Mouse (Mus musculus) kidney, embryonic 14.5 days (tissue): ENCODE results near the gene Ifna1. TPM values are rescaled to one million over a fixed set of nuclear protein-coding genes. Genes with fewer than 3 reads are reported as not detected.
"Not testable (repeated sequence)": the region's sequence is repeated elsewhere in the genome, so short reads cannot be mapped to it uniquely, and the experiment has no call there.

ENCODE experiments used
- ATAC-seq: fragments of 200-750 bp; cut with Nextera tagmentation; 2 replicates; pipeline ENCODE4 v1.8.0; 2017; ENCODE audit warnings: moderate number of reproducible peaks, mild to moderate bottlenecking, moderate TSS enrichment, moderate library complexity; ENCODE audit not compliant: low FRiP score, low TSS enrichment
- H3K27ac ChIP-seq: fragments of 300-500 bp; sonication (generic); 2 replicates; pipeline ENCODE4 v1.5.1; 2014; ENCODE audit warnings: low read depth, mild to moderate bottlenecking, low read length, moderate library complexity, mixed read lengths
- H3K27me3 ChIP-seq: fragments of 300-500 bp; sonication (generic); 2 replicates; pipeline ENCODE4 v1.6.1; 2014; ENCODE audit warnings: mild to moderate bottlenecking, low read length; ENCODE audit not compliant: control insufficient read depth, insufficient read depth
- H3K36me3 ChIP-seq: fragments of 300-500 bp; sonication (generic); 2 replicates; pipeline ENCODE4 v1.6.1; 2014; ENCODE audit warnings: low read length, mixed read lengths; ENCODE audit not compliant: control insufficient read depth, insufficient read depth
- H3K4me1 ChIP-seq: fragments of 300-500 bp; sonication (generic); 2 replicates; pipeline ENCODE4 v1.6.1; 2014; ENCODE audit warnings: low read length, mixed read lengths; ENCODE audit not compliant: control insufficient read depth, insufficient read depth
- H3K4me2 ChIP-seq: fragments of 300-500 bp; sonication (generic); replicated peaks from 2 replicates; pipeline ENCODE4 v1.6.1; 2014; ENCODE audit warnings: low read depth, mild to moderate bottlenecking, low read length
- H3K4me3 ChIP-seq: fragments of 300-500 bp; sonication (generic); 2 replicates; pipeline ENCODE4 v1.5.1; 2014; ENCODE audit warnings: mild to moderate bottlenecking, low read length
- H3K9ac ChIP-seq: fragments of 300-500 bp; sonication (generic); 2 replicates; pipeline ENCODE4 v1.6.1; 2014; ENCODE audit warnings: low read depth, mild to moderate bottlenecking, low read length, moderate library complexity
- H3K9me3 ChIP-seq: fragments of 300-500 bp; sonication (generic); 2 replicates; pipeline ENCODE4 v1.6.1; 2016; ENCODE audit warnings: low read length; ENCODE audit not compliant: control insufficient read depth
- WGBS: fragments of 180-500 bp; shearing (Covaris S2); extraction: QIAGEN DNeasy Blood & Tissue Kit; methylation state at CpG from one replicate; pipeline ENCODE4 v1.1.7; 2014; 5-methylcytosine and 5-hydroxymethylcytosine counted together
- polyA plus RNA-seq: library from polyadenylated mRNA; unstranded; fragments of >200 nt; fragmentation: Nextera tagmentation; extraction: Ambion mirVana; gene quantifications from 2 replicates; pipeline ENCODE4 v1.2.1, GENCODE M21; 2014

The Ifna1 gene
- not detected in 2 replicates for polyA plus RNA-seq

DNA sequence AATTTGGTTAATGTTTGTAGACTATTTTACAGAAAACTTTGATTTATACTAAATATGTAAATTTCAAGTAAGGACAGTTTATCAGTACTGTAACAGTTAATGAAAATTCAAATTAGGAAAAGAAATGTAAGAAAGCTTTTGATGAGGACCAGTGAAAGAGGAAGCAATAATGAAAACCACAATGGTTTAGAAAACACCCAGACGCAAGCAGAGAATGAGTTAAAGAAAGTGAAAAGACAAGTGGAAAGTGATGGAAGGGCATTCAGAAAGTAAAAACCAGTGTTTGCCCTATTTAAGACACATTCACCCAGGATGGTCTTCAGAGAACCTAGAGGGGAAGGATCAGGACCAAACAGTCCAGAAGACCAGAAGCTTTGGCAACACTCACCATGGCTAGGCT lies at the start of gene Ifna1:
Gene Ifna1 (plus strand): TSS at position 390 of the 400 bp plus-strand sequence.
- 89% methylated on average over 1 of the region's 1 CpGs for WGBS
- Histone ChIP-seq H3K27ac (no peak within 1 kb of the TSS), H3K4me1 (no peaks in the 10 kb centered on the region), H3K4me3 (no peak within 1 kb of the TSS), H3K9me3 (no peaks in the 10 kb centered on the region), H3K4me2 (no peak within 1 kb of the TSS), H3K27me3 (no peaks in the 10 kb centered on the region), H3K9ac (no peak within 1 kb of the TSS), H3K36me3 (no peaks in the 10 kb centered on the region)
- ATAC-seq = no peak

DNA sequence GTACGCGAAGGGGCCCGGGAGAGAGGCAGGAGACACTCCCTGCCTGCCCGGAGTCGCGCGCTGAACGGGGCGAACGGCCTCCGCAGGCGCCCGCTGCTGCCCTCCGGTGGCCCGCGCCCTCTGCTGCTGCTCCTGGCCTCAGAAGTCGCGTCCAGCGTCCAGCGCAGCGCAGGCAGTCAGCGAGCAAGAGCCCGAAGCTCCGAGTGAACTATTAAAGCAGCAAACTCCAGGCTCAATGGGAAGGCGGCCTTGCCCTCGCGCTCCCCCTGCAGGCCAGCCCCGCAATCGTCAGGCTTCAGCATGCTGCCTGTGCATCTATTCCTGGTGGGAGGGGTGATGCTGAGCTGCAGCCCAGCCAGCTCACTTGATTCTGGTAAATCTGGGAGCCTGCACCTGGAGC lies 46.9 kb upstream of the Ifna1 start, which contains the start of gene Gm13287:
Gene Gm13287 (plus strand): TSS at position 301 of the 400 bp plus-strand sequence.
- ATAC-seq, H3K4me1 ChIP-seq, H3K4me2 ChIP-seq, H3K36me3 ChIP-seq, H3K9ac ChIP-seq, H3K9me3 ChIP-seq, H3K27ac ChIP-seq, H3K4me3 ChIP-seq, H3K27me3 ChIP-seq: not testable (repeated sequence)
- WGBS = no CpG with 5 or more reads among the region's 29 CpGs

DNA sequence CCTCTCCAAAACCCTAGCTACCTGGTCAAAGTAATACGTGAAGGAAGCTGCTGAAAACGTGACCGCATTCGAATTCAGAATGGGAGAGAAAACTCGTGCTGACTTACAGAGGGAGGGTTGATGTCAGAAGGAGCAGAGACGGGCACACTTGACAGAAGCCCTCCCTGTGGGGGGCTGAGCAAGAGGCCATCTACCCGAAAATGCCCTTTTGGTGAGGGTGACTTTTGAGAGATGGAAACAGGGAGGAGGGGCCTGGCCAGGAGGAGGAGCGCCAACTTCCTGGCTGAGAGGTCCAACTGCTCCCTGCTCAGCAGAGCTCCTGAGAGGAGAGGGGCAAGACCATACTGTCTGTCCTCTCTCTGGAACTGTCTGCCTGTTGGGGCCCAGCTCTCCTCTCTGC lies 44.7 kb upstream of the Ifna1 start, which contains the start of gene Gm13288:
Gene Gm13288 (plus strand): TSS at position 301 of the 400 bp plus-strand sequence.
- not testable (repeated sequence) for H3K9ac ChIP-seq, H3K27me3 ChIP-seq, ATAC-seq, H3K4me2 ChIP-seq, H3K4me1 ChIP-seq, H3K4me3 ChIP-seq, H3K27ac ChIP-seq, H3K36me3 ChIP-seq, H3K9me3 ChIP-seq
- WGBS = no CpG with 5 or more reads among the region's 8 CpGs

DNA sequence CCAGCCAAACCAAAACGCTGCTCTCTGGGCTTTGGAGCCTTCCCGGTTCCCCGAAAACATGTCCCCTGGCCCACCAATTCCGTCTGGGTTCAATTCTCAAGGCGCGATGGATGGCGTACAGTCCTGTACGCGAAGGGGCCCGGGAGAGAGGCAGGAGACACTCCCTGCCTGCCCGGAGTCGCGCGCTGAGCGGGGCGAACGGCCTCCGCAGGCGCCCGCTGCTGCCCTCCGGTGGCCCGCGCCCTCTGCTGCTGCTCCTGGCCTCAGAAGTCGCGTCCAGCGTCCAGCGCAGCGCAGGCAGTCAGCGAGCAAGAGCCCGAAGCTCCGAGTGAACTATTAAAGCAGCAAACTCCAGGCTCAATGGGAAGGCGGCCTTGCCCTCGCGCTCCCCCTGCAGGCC lies 44.1 kb upstream of the Ifna1 start:
- H3K4me2 ChIP-seq, H3K36me3 ChIP-seq, H3K4me1 ChIP-seq, H3K4me3 ChIP-seq, H3K9ac ChIP-seq, H3K9me3 ChIP-seq, ATAC-seq, H3K27me3 ChIP-seq, H3K27ac ChIP-seq: not testable (repeated sequence)
- WGBS = 0% methylated on average over 13 of the region's 34 CpGs

DNA sequence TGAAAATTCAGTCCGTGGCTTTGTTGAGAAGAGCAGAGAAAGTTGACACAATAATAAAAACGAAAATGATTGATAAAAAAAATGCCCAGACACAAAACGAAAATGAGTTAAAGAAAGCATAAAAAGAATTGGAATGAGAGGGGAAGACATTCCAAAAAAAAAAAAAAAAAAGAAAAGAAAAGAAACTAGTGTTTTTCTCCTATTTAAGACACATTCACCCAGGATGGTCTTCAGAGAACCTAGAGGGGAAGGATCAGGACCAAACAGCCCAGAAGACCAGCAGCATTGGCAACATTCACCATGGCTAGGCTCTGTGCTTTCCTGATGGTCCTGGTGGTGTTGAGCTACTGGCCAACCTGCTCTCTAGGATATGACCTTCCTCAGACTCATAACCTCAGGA lies 34.0 kb upstream of the Ifna1 start, which contains the start of gene Ifna7:
Gene Ifna7 (plus strand): TSS at position 301 of the 400 bp plus-strand sequence.
- ATAC-seq = no peak
- Histone ChIP-seq H3K9ac (no peak within 1 kb of the TSS), H3K4me3 (no peak within 1 kb of the TSS), H3K27ac (no peak within 1 kb of the TSS), H3K9me3 (no peaks in the 10 kb centered on the region), H3K27me3 (no peaks in the 10 kb centered on the region), H3K36me3 (no peaks in the 10 kb centered on the region), H3K4me2 (no peak within 1 kb of the TSS), H3K4me1 (no peaks in the 10 kb centered on the region)
- WGBS = 63% methylated on average over 3 of the region's 3 CpGs

DNA sequence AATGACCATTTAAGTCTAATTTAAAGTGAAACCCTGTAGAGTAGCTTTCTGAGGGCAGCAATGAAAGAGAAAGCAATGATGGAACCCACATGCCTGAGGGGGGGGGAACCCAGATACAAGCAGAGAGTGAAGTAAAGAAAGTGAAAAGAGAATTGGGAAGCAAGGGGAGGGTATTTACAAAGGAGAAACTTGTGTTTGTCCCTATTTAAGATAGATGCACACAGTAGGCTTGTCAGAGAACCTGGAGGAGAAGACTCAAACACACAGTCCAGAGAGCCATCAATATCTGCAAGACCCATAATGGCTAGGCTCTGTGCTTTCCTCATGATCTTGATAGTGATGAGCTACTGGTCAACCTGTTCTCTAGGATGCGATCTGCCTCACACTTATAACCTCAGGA lies 30.2 kb upstream of the Ifna1 start, which contains the start of gene Ifna11:
Gene Ifna11 (plus strand): TSS at position 301 of the 400 bp plus-strand sequence.
- no peak within 1 kb of the TSS for H3K4me2 ChIP-seq
- H3K9ac ChIP-seq = no peak within 1 kb of the TSS
- ATAC-seq = no peak
- H3K27ac ChIP-seq = no peak within 1 kb of the TSS
- no peaks in the 10 kb centered on the region for H3K36me3 ChIP-seq
- no peak within 1 kb of the TSS for H3K4me3 ChIP-seq
- no peaks in the 10 kb centered on the region for H3K4me1 ChIP-seq
- H3K27me3 ChIP-seq = no peaks in the 10 kb centered on the region
- H3K9me3 ChIP-seq = no peaks in the 10 kb centered on the region
- WGBS = 81% methylated on average over 1 of the region's 1 CpGs

DNA sequence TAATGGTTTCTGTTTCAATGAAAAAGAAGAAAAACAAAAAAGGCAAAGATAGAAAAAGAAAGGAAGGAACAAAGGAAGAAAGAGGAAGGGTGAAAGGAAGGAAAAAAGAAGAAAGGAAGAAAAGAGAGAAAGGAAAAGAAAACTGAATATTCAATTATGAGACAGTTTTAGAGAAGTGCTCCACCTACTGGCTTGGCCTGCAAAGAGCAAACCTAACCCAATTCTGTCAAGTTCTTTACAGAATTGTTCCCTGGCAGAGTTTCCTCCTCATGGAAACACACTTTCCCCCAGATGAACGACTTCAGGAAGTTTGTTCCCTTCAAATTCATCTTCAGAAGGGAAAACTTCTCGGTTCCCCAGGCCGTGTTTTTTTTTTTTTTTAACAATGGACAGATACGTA lies 26.9 kb upstream of the Ifna1 start:
- ATAC-seq = no peak
- no peak overlapping the region for H3K9ac ChIP-seq
- H3K36me3 ChIP-seq = no peaks in the 10 kb centered on the region
- H3K4me1 ChIP-seq = no peaks in the 10 kb centered on the region
- H3K9me3 ChIP-seq = no peaks in the 10 kb centered on the region
- H3K27ac ChIP-seq = no peak overlapping the region
- no peaks in the 10 kb centered on the region for H3K27me3 ChIP-seq
- WGBS = 32% methylated on average over 4 of the region's 4 CpGs
- no peak overlapping the region for H3K4me2 ChIP-seq
- H3K4me3 ChIP-seq = no peak overlapping the region

DNA sequence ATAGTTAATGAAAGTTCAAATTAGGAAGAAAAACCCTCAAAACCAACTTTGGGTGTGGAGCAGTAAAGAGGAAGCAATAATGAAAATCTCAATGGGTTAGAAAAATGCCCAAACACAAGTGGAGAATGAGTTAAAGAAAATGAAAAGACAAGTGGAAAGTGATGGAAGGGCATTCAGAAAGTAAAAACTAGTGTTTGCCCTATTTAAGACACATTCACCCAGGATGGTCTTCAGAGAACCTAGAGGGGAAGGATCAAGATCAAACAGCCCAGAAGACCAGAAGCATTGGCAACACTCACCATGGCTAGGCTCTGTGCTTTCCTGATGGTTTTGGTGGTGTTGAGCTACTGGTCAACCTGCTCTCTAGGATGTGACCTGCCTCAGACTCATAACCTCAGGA lies 22.8 kb upstream of the Ifna1 start, which contains the start of gene Ifna6:
Gene Ifna6 (plus strand): TSS at position 301 of the 400 bp plus-strand sequence.
- not testable (repeated sequence) for H3K36me3 ChIP-seq, H3K4me2 ChIP-seq, H3K4me1 ChIP-seq, H3K4me3 ChIP-seq, H3K27ac ChIP-seq, ATAC-seq, H3K9me3 ChIP-seq, H3K27me3 ChIP-seq, H3K9ac ChIP-seq

DNA sequence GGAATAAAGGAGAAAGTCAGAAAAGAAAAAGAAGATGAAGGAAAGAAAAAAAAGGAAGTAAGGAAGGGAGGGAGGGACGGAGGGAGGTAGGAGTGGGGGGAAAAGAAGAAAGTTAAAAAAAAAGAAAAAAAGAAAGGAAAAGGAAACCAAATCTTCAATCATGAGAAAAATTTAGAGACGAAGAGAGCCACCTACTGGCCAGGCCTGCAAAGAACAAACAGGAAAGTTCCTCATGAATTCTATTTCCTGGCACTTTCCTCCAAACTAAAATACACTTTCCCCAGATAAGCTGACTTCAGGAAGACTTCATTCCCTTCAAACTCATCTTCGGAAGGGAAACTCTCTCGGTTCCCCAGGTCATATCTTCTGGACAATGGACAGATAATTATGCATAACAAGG lies 19.4 kb upstream of the Ifna1 start:
- ATAC-seq = no peak
- WGBS = 25% methylated on average over 4 of the region's 4 CpGs
- Histone ChIP-seq H3K9me3 (no peaks in the 10 kb centered on the region), H3K36me3 (no peaks in the 10 kb centered on the region), H3K4me2 (no peak overlapping the region), H3K27ac (no peak overlapping the region), H3K27me3 (no peaks in the 10 kb centered on the region), H3K9ac (no peak overlapping the region), H3K4me3 (no peak overlapping the region), H3K4me1 (no peaks in the 10 kb centered on the region)
